Mouse (Mus musculus) intestine, postnatal 0 days (tissue): Measurements from ENCODE around the gene Morf4l2. TPM values are rescaled to one million over a fixed set of nuclear protein-coding genes. Genes with fewer than 3 reads are reported as not detected.

Experiments used
- ATAC-seq: fragments of 200-750 bp; cut with Nextera tagmentation; 2 replicates; pipeline ENCODE4 v1.8.0; 2017; ENCODE audit warnings: mild to moderate bottlenecking, moderate TSS enrichment, moderate library complexity
- H3K27ac ChIP-seq: fragments of 300-500 bp; sonication (generic); 2 replicates; pipeline ENCODE4 v1.5.1; 2014; ENCODE audit warnings: mild to moderate bottlenecking, low read depth, low read length, moderate library complexity
- H3K27me3 ChIP-seq: fragments of 300-500 bp; sonication (generic); replicated peaks from 2 replicates; pipeline ENCODE4 v1.6.1; 2014; ENCODE audit warnings: low read length, mixed read lengths; ENCODE audit not compliant: control insufficient read depth, insufficient read depth
- H3K36me3 ChIP-seq: fragments of 300-500 bp; sonication (generic); 2 replicates; pipeline ENCODE4 v1.6.1; 2014; ENCODE audit warnings: mild to moderate bottlenecking, moderate library complexity; ENCODE audit not compliant: control insufficient read depth, insufficient read depth
- H3K4me1 ChIP-seq: fragments of 300-500 bp; sonication (generic); replicated peaks from 2 replicates; pipeline ENCODE4 v1.6.1; 2014; ENCODE audit warnings: antibody characterized with exemption, low read length, mixed read lengths; ENCODE audit not compliant: control insufficient read depth, insufficient read depth
- H3K4me2 ChIP-seq: fragments of 300-500 bp; sonication (generic); replicated peaks from 2 replicates; pipeline ENCODE4 v1.6.1; 2014; ENCODE audit warnings: low read depth, mild to moderate bottlenecking, moderate library complexity
- H3K4me3 ChIP-seq: fragments of 300-500 bp; sonication (generic); 2 replicates; pipeline ENCODE4 v1.5.1; 2014; ENCODE audit warnings: low read depth, low read length
- H3K9ac ChIP-seq: fragments of 300-500 bp; sonication (generic); 2 replicates; pipeline ENCODE4 v1.6.1; 2014; ENCODE audit warnings: mild to moderate bottlenecking, low read depth, low read length
- H3K9me3 ChIP-seq: fragments of 300-500 bp; sonication (generic); 2 replicates; pipeline ENCODE4 v1.6.1; 2016; ENCODE audit warnings: mixed run types; ENCODE audit not compliant: control insufficient read depth
- CTCF ChIP-seq: sonication (generic); IDR thresholded peaks from 2 replicates; pipeline ENCODE4 v1.5.1; 2016; ENCODE audit warnings: low read depth, mild to moderate bottlenecking, control low read depth, antibody characterized with exemption, moderate library complexity
- WGBS: fragments of 180-500 bp; shearing (Covaris S2); extraction: QIAGEN DNeasy Blood & Tissue Kit; methylation state at CpG from one replicate; pipeline ENCODE4 v1.1.7; 2014; 5-methylcytosine and 5-hydroxymethylcytosine counted together
- polyA plus RNA-seq: library from polyadenylated mRNA; unstranded; fragments of >200 nt; fragmentation: Nextera tagmentation; extraction: Ambion mirVana; gene quantifications from 2 replicates; pipeline ENCODE4 v1.2.1, GENCODE M21; 2015

Morf4l2 gene
- polyA plus RNA-seq, 1 experiment from 2014 or later, result 483 TPM

DNA sequence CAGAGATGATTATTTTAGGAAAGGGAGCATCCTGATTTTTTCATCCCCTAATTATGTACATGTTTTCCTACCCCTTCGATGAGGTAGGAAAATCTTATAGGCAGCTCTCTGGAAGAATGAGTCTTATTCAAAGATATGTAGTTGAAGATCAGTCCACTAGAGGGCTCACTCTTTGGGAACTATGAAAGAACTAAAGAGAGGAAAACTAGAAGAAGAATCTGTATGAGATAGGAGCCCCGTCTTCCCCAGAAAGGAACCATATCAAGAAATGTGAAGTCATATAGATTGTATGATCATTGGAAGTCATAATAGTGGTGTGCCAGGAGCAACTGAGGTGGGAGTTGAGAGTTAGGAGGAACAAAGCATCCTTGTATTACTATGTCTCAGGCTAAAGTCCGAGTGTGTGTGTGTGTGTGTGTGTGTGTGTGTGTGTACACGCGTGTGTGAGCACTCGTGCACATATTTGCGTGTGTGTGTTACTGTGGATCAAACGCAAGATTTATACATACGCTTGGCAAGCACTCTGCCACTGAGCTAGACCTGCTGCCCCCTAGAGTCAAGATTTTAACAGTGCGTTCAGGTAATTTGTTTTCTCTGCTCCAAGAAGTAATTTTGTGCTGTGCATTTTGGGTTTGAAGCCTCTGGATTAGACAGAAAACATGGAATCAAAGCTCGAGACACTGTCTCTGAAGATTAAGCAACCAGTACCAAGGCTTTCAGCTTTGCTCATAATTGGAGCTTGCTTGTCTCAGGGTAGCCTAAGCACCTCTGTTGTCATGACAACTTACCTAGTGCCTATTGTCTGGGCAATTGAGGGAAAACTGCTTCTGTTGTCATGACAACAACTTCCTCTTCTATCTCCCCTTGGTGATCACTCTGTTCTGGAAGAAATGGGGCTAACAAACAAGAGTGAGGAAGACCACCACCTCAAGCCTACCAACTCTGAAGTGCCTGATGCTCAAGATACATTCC lies 17.9 kb upstream of the Morf4l2 start:
- Histone ChIP-seq H3K4me1 (no peaks in the 10 kb centered on the region), H3K27ac (no peak overlapping the region), H3K27me3 (no peaks in the 10 kb centered on the region), H3K4me2 (no peak overlapping the region), H3K9ac (no peak overlapping the region), H3K4me3 (no peak overlapping the region), H3K36me3 (no peaks in the 10 kb centered on the region), H3K9me3 (no peaks in the 10 kb centered on the region)
- 70% methylated on average over 11 of the region's 11 CpGs for WGBS
- no peak for ATAC-seq
- peak; percentile 53 for TF ChIP-seq CTCF

DNA sequence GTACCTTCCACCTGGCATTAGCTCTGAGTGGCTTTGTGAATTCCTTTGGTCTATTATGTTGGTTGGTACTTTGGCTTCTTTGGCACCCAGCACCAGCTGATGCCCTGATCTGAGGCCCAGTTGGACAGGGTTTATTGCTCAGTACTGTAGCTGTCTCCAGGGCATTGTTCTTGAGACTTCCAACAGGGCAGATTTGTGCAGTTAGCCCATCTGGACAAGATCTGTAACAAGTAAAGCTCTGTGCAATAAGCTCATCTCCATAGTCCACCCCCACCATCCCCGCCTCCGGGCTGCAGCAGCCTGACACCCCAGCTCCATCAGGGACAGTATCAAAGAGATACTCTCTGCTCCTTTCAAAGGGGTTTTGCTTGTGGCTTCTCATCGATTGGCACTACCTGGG lies 12.0 kb upstream of the Morf4l2 start:
- WGBS, result 95% methylated on average over 3 of the region's 3 CpGs
- Histone ChIP-seq H3K27ac (no peak overlapping the region), H3K36me3 (no peaks in the 10 kb centered on the region), H3K4me1 (no peaks in the 10 kb centered on the region), H3K27me3 (no peaks in the 10 kb centered on the region), H3K4me3 (no peak overlapping the region), H3K4me2 (no peak overlapping the region), H3K9me3 (no peaks in the 10 kb centered on the region), H3K9ac (no peak overlapping the region)
- ATAC-seq, result no peak
- no peak for TF ChIP-seq CTCF

DNA sequence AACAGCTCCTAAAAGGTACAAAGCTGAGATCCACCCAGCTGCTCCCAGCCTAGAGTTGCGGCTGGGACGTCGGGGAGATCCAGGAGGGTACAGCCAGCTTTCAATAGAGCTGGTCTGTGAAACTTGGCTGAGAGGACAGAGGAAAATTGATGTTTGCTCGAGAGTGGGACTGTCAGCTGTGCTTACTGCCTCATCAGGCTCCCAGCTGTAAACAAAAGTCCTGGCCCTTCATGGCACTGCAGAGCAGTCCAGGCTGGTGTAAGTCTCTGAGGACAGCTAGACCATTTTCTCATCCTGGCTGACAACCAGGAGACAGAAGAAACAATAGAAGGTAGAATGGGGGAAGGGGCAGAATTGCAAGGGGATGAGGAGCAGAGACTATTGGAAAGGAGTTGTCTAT lies 5.8 kb upstream of the Morf4l2 start:
- TF ChIP-seq CTCF, result no peak
- 74% methylated on average over 4 of the region's 4 CpGs for WGBS
- Histone ChIP-seq H3K9me3 (no peaks in the 10 kb centered on the region), H3K9ac (no peak overlapping the region), H3K4me2 (no peak overlapping the region), H3K27ac (no peak overlapping the region), H3K4me1 (no peaks in the 10 kb centered on the region), H3K36me3 (no peaks in the 10 kb centered on the region), H3K4me3 (no peak overlapping the region), H3K27me3 (no peaks in the 10 kb centered on the region)
- no peak for ATAC-seq

DNA sequence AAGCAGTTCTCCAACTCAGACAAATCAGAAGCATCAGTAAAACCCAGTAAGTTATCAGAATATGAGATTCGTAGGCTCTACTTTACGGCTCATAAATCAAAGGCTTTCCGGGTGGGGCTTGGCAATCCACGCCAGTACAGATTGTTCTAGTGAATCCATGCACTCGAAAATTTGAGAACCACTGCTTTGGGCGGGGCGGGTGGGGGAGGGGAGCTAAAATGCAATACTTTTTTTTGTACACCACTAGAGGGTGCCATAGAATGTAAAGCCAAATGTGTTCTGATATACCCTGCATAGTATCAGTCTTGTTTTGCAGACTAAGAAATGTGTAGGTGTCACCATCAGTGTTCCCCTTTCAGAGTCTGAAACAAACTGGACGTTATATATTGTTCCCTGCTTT lies 1.2 kb upstream of the Morf4l2 start:
- no peaks in the 10 kb centered on the region for H3K27me3 ChIP-seq
- no peak for ATAC-seq
- H3K36me3 ChIP-seq, result no peaks in the 10 kb centered on the region
- no peaks in the 10 kb centered on the region for H3K4me1 ChIP-seq
- H3K9ac ChIP-seq, result no peak overlapping the region
- peak; percentile 46 for TF ChIP-seq CTCF
- H3K9me3 ChIP-seq, result no peaks in the 10 kb centered on the region
- H3K4me2 ChIP-seq, result no peak overlapping the region
- H3K4me3 ChIP-seq, result no peak overlapping the region
- WGBS, result 55% methylated on average over 8 of the region's 8 CpGs
- H3K27ac ChIP-seq, result no peak overlapping the region

DNA sequence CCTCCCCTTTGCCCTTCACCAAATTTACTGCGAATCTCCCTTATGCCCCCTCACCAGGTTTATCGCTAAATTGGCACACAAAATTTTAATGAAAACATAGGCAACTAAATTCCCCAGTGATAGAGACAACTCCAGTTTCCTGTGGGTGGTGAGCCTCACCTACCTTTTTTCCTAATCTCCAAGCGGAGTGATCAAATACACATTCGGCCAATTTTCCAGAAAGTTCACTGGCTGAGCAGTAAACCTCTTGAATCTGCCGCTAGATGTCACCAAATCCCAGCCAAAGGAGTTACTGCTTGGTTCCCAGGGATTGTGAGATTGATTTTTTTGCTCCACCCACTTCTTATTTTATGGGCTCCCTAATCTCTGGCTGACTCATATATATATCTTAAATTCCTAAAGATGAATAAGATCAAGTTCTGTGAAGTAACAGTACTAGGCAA lies 808 bp downstream of the Morf4l2 start:
- no peaks in the 10 kb centered on the region for H3K4me1 ChIP-seq
- ATAC-seq, result no peak
- H3K4me3 ChIP-seq, result peak overlapping the region; percentile 45
- H3K36me3 ChIP-seq, result no peaks in the 10 kb centered on the region
- H3K9ac ChIP-seq, result peak overlapping the region; percentile 46; the same call in 1 of the 2 replicates
- 24% methylated on average over 5 of the region's 5 CpGs for whole genome bisulfite sequencing
- peak overlapping the region; percentile 57 for H3K4me2 ChIP-seq
- H3K9me3 ChIP-seq, result no peaks in the 10 kb centered on the region
- TF ChIP-seq CTCF, result peak; percentile 74
- peak overlapping the region; percentile 82; the same call in 1 of the 2 replicates for H3K27ac ChIP-seq
- no peaks in the 10 kb centered on the region for H3K27me3 ChIP-seq

DNA sequence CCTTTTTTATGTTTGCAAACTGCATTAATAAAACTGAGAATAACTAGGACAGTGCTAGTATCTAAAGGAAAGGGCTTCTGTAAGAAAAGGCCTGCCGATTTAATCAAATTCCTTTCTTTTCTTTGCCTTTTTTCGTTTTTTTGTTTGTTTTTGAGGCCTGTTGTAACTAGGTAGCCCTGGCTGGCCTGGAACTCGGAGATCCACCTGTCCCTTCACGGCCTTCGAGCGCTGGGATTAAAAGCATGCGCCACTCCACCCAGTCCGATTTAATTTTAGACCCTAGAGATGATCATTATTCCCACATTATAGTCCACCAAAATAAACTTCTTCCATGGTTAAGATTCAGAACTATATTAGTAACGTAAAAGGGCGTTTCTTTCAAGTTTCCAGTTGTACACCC lies 1.2 kb downstream of the Morf4l2 start:
- Histone ChIP-seq H3K9me3 (no peaks in the 10 kb centered on the region), H3K27me3 (no peaks in the 10 kb centered on the region), H3K27ac (peak overlapping the region; percentile 82), H3K36me3 (no peaks in the 10 kb centered on the region), H3K9ac (peak overlapping the region; percentile 46), H3K4me1 (no peaks in the 10 kb centered on the region), H3K4me3 (peak overlapping the region; percentile 45), H3K4me2 (peak overlapping the region; percentile 57)
- 24% methylated on average over 10 of the region's 10 CpGs for WGBS
- ATAC-seq, result no peak
- no peak for TF ChIP-seq CTCF
